Mouse (Mus musculus) MEL (cell line): ENCODE data around the gene Nprl3. TPM values are rescaled to one million over a fixed set of nuclear protein-coding genes. Genes with fewer than 3 reads are reported as not detected.
A peak's percentile ranks its signal among the peaks of the same experiment; 100 is the strongest.

Experiments
- DNase-seq: peaks from one replicate; pipeline ENCODE4 v3.0.0; 2011; ENCODE audit warnings: low read depth, low spot score
- H3K27ac ChIP-seq: 2 replicates; pipeline ENCODE4 v1.5.1; 2012; ENCODE audit warnings: low read depth, mild to moderate bottlenecking, control low read depth, low read length, moderate library complexity; ENCODE audit not compliant: control insufficient read depth
- H3K27me3 ChIP-seq, 2 experiments: fragments of 150-350 bp in 1 of 2; sonication (generic) in 1 of 2; 2 replicates each; pipeline ENCODE4 v1.6.1; 2012; ENCODE audit warnings: low read length in 2 of 2, mild to moderate bottlenecking in 2 of 2, improper control_type of control experiment in 1 of 2, moderate library complexity in 1 of 2; ENCODE audit not compliant: insufficient read depth in 2 of 2, control insufficient read depth in 1 of 2
- H3K36me3 ChIP-seq, 2 experiments: 2 replicates each; pipeline ENCODE4 v1.6.1; 2012 to 2014; ENCODE audit warnings: low read length in 2 of 2, improper control_type of control experiment in 1 of 2, inconsistent platforms in 1 of 2, mild to moderate bottlenecking in 1 of 2; ENCODE audit not compliant: insufficient read depth in 2 of 2, control insufficient read depth in 1 of 2
- H3K4me1 ChIP-seq, 2 experiments: fragments of 150-350 bp in 1 of 2; sonication (generic) in 1 of 2; 2 replicates each; pipeline ENCODE4 v1.6.1; 2012; ENCODE audit warnings: low read length in 2 of 2, improper control_type of control experiment in 1 of 2, mild to moderate bottlenecking in 1 of 2; ENCODE audit not compliant: insufficient read depth in 2 of 2, control insufficient read depth in 1 of 2
- H3K4me3 ChIP-seq, 2 experiments: fragments of 150-350 bp in 1 of 2; sonication (generic) in 1 of 2; 2 replicates each; pipeline ENCODE4 v1.5.1; 2012; ENCODE audit warnings: low read depth in 2 of 2, low read length in 2 of 2, mild to moderate bottlenecking in 2 of 2, moderate library complexity in 2 of 2, control low read depth in 1 of 2, improper control_type of control experiment in 1 of 2; ENCODE audit not compliant: control insufficient read depth in 1 of 2, insufficient read depth in 1 of 2
- H3K79me2 ChIP-seq: 2 replicates; pipeline ENCODE4 v1.6.1; 2012; ENCODE audit warnings: mild to moderate bottlenecking, low read length, moderate library complexity; ENCODE audit not compliant: control insufficient read depth, poor library complexity, insufficient read depth
- H3K9ac ChIP-seq: 2 replicates; pipeline ENCODE4 v1.6.1; 2012; ENCODE audit warnings: low read depth, mild to moderate bottlenecking, control low read depth, low read length, moderate library complexity; ENCODE audit not compliant: control insufficient read depth, poor library complexity, severe bottlenecking
- H3K9me3 ChIP-seq: fragments of 150-350 bp; sonication (generic); replicated peaks from 2 replicates; pipeline ENCODE4 v1.6.1; 2012; ENCODE audit warnings: mild to moderate bottlenecking, low read length, improper control_type of control experiment, moderate library complexity; ENCODE audit not compliant: insufficient read depth
- CHD1 ChIP-seq: IDR thresholded peaks from 2 replicates; pipeline ENCODE4 v1.6.1; 2012; ENCODE audit warnings: low read depth, mild to moderate bottlenecking, inconsistent platforms, low read length, improper control_type of control experiment
- CTCF ChIP-seq, 3 experiments: IDR thresholded peaks in 2 of 3; conservative IDR thresholded peaks in 1 of 3; 2 replicates each; pipeline ENCODE4 v1.5.1; 2011 to 2012; ENCODE audit warnings: low read length in 3 of 3, low read depth in 2 of 3, mild to moderate bottlenecking in 2 of 3, improper control_type of control experiment in 1 of 3, inconsistent platforms in 1 of 3, mixed read lengths in 1 of 3, moderate library complexity in 1 of 3; ENCODE audit not compliant: control insufficient read depth in 1 of 3, insufficient read depth in 1 of 3, poor library complexity in 1 of 3, severe bottlenecking in 1 of 3
- ELF1 ChIP-seq: IDR thresholded peaks from 2 replicates; pipeline ENCODE4 v1.6.1; 2014; ENCODE audit warnings: low read depth, mild to moderate bottlenecking, inconsistent platforms, low read length, improper control_type of control experiment, moderate library complexity
- HCFC1 ChIP-seq: IDR thresholded peaks from 2 replicates; pipeline ENCODE4 v1.6.1; 2012; ENCODE audit warnings: low read depth, mild to moderate bottlenecking, inconsistent platforms, low read length, improper control_type of control experiment, moderate library complexity
- MAX ChIP-seq: IDR thresholded peaks from 2 replicates; pipeline ENCODE4 v1.6.1; 2011; ENCODE audit warnings: low read length, improper control_type of control experiment
- MYB ChIP-seq: IDR thresholded peaks from 2 replicates; pipeline ENCODE4 v1.6.1; 2011; ENCODE audit warnings: mild to moderate bottlenecking, low read depth, low read length, improper control_type of control experiment
- NELFE ChIP-seq: IDR thresholded peaks from 2 replicates; pipeline ENCODE4 v1.6.1; 2011; ENCODE audit warnings: low read depth, low read length, improper control_type of control experiment
- NRF1 ChIP-seq: IDR thresholded peaks from 2 replicates; pipeline ENCODE4 v1.6.1; 2014; ENCODE audit warnings: low read depth, mild to moderate bottlenecking, inconsistent platforms, low read length, improper control_type of control experiment, moderate library complexity; ENCODE audit not compliant: poor library complexity, insufficient read depth, severe bottlenecking
- POLR2AphosphoS2 ChIP-seq: IDR thresholded peaks from 2 replicates; pipeline ENCODE4 v1.6.1; 2011; ENCODE audit warnings: low read length, improper control_type of control experiment
- POLR2AphosphoS5 ChIP-seq: IDR thresholded peaks from 2 replicates; pipeline ENCODE4 v1.6.1; 2012; ENCODE audit warnings: low read depth, borderline replicate concordance, mild to moderate bottlenecking, inconsistent platforms, low read length, moderate library complexity, mixed read lengths
- RAD21 ChIP-seq: IDR thresholded peaks from 2 replicates; pipeline ENCODE4 v1.6.1; 2011; ENCODE audit warnings: mild to moderate bottlenecking, low read depth, low read length, improper control_type of control experiment
- RCOR1 ChIP-seq: IDR thresholded peaks from 2 replicates; pipeline ENCODE4 v1.6.1; 2012; ENCODE audit warnings: low read depth, mild to moderate bottlenecking, inconsistent platforms, low read length, improper control_type of control experiment
- SIN3A ChIP-seq: IDR thresholded peaks from 2 replicates; pipeline ENCODE4 v1.6.1; 2012; ENCODE audit warnings: low read length, improper control_type of control experiment, inconsistent platforms
- SMC3 ChIP-seq: IDR thresholded peaks from 2 replicates; pipeline ENCODE4 v1.6.1; 2011; ENCODE audit warnings: low read depth, low read length, improper control_type of control experiment
- TCF12 ChIP-seq: IDR thresholded peaks from 2 replicates; pipeline ENCODE4 v1.6.1; 2014; ENCODE audit warnings: low read depth, mild to moderate bottlenecking, inconsistent platforms, low read length, improper control_type of control experiment, moderate library complexity
- USF1 ChIP-seq: IDR thresholded peaks from 2 replicates; pipeline ENCODE4 v1.6.1; 2014; ENCODE audit warnings: low read depth, mild to moderate bottlenecking, inconsistent platforms, low read length, improper control_type of control experiment, moderate library complexity
- ZC3H11A ChIP-seq: IDR thresholded peaks from 2 replicates; pipeline ENCODE4 v1.6.1; 2012; ENCODE audit warnings: low read depth, mild to moderate bottlenecking, inconsistent platforms, low read length, improper control_type of control experiment
- ZKSCAN1 ChIP-seq: IDR thresholded peaks from 2 replicates; pipeline ENCODE4 v1.6.1; 2012; ENCODE audit warnings: low read depth, mild to moderate bottlenecking, inconsistent platforms, low read length, improper control_type of control experiment, moderate library complexity
- ZMIZ1 ChIP-seq: IDR thresholded peaks from 2 replicates; pipeline ENCODE4 v1.6.1; 2012; ENCODE audit warnings: low read depth, mild to moderate bottlenecking, inconsistent platforms, low read length, improper control_type of control experiment, moderate library complexity
- polyA plus RNA-seq, 2 experiments: library from polyadenylated mRNA; stranded (reverse) in 1 of 2; unstranded in 1 of 2; fragments of >175 nt in 1 of 2; fragments of >200 nt in 1 of 2; gene quantifications; 2 replicates each; pipeline versions ENCODE4 v1.2.1 to v1.2.4; 2012; ENCODE audit warnings: low replicate concordance in 2 of 2, low read depth in 1 of 2; ENCODE audit not compliant: insufficient read length in 2 of 2, insufficient read depth in 1 of 2, missing spikeins in 1 of 2
- total RNA-seq: library from RNA; depleted of rRNA; stranded (reverse); fragments of 300-350 nt; gene quantifications from 2 replicates; pipeline ENCODE4 v1.2.3, GENCODE M21; 2012

Gene Nprl3
- total and polyA plus RNA-seq, 3 experiments: 14.1 to 18.4 TPM; not detected in 1

- Histone ChIP-seq H3K9ac (no peak overlapping the region), H3K9me3 (no peaks in the 10 kb centered on the region), H3K4me1 (peaks cover 0 to 4% of the 10 kb centered on the region in 2 experiments; a peak in 1 of 4 replicates), H3K36me3 (no peaks in the 10 kb centered on the region), H3K27ac (no peak overlapping the region), H3K4me3 (no peak overlapping the region), H3K79me2 (peaks cover 3% of the 10 kb centered on the region; the same call in 1 of the 2 replicates), H3K27me3 (peaks cover 10 to 13% of the 10 kb centered on the region in 2 experiments)
- TF ChIP-seq CHD1 (no peak), NRF1 (no peak), POLR2AphosphoS2 (no peak), HCFC1 (no peak), ELF1 (no peak), RCOR1 (no peak), NELFE (no peak), MYB (no peak), SIN3A (no peak), TCF12 (no peak)
- DNase-seq: no peak
Observed at GRCm38 (mm10) chr11:32218501-32219050, 48.9 kb downstream of the Nprl3 start.

GRCm38 (mm10) chr11:32216851-32217250, 50.7 kb downstream of the Nprl3 start:
- no peak for DNase-seq

GRCm38 (mm10) chr11:32215372-32216162, 51.9 kb downstream of the Nprl3 start:
- Histone ChIP-seq H3K9ac (no peak overlapping the region), H3K4me1 (no peaks in the 10 kb centered on the region), H3K9me3 (no peaks in the 10 kb centered on the region), H3K36me3 (no peaks in the 10 kb centered on the region), H3K4me3 (no peak overlapping the region), H3K27ac (no peak overlapping the region), H3K27me3 (no peaks in the 10 kb centered on the region), H3K79me2 (no peaks in the 10 kb centered on the region)
- DNase-seq: no peak
- TF ChIP-seq MAX: no peak
- TF ChIP-seq POLR2AphosphoS2: no peak
- TF ChIP-seq NRF1: no peak
- no peak for TF ChIP-seq ZMIZ1
- TF ChIP-seq ZKSCAN1: no peak
- TF ChIP-seq SIN3A: no peak
- TF ChIP-seq POLR2AphosphoS5: no peak

More at GRCm38 (mm10) chr11:32216851-32217250, 50.7 kb downstream of the Nprl3 start:
- no peak overlapping the region for H3K9ac ChIP-seq
- no peak overlapping the region for H3K4me3 ChIP-seq
- H3K27ac ChIP-seq: no peak overlapping the region
- no peaks in the 10 kb centered on the region for H3K36me3 ChIP-seq
- no peaks in the 10 kb centered on the region for H3K4me1 ChIP-seq
- H3K79me2 ChIP-seq: peaks cover 3% of the 10 kb centered on the region; the same call in 1 of the 2 replicates
- TF ChIP-seq USF1 (no peak), ZC3H11A (peak; percentile 56), RAD21 (peak; percentile 51), MYB (no peak), SMC3 (peak; percentile 63), CTCF (IDR thresholded peaks at IDR 0.05 in 2 of 3, conservative IDR thresholded peaks at IDR 0.05 in 1 of 3; ENCODE audit: control insufficient read depth in 1 of 3, insufficient read depth in 1 of 3, low read depth in 2 of 3, low read length in 3 of 3, poor library complexity in 1 of 3, severe bottlenecking in 1 of 3) (peak in 2 of 3 experiments; percentile 16 to 55; a peak in 4 of 6 replicates)
- H3K9me3 ChIP-seq: no peaks in the 10 kb centered on the region
- peaks cover 6% of the 10 kb centered on the region in 2 experiments for H3K27me3 ChIP-seq
